Mouse (Mus musculus): Measurements from ENCODE around the gene C130032M10Rik. TPM values are rescaled to one million over a fixed set of nuclear protein-coding genes. Genes with fewer than 3 reads are reported as not detected.

Gene C130032M10Rik
- polyA plus RNA-seq (2012; rRNA removed), result not detected in 2 replicates

DNA sequence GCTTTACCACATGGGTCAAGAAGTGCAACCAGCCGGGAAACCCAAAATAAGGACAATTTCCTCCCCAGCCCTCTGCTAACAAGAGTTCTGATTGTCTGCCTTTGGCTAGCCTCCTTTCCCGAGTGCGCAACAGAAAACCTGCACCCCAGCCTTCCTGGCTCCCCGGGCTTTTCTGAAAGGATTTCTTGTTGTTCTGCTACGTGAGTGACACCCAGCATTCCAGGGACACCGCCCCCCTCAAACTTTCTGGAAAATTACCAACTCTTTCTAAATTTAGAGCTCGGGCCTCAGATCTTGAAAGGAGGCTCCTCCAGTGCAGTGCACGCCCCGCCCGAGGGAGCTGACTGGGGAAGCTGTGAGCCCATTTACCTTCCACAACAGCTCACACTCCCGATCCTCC, at the start of gene C130032M10Rik:
Gene C130032M10Rik (plus strand): TSS at position 334 of the 400 bp plus-strand sequence.

DNA sequence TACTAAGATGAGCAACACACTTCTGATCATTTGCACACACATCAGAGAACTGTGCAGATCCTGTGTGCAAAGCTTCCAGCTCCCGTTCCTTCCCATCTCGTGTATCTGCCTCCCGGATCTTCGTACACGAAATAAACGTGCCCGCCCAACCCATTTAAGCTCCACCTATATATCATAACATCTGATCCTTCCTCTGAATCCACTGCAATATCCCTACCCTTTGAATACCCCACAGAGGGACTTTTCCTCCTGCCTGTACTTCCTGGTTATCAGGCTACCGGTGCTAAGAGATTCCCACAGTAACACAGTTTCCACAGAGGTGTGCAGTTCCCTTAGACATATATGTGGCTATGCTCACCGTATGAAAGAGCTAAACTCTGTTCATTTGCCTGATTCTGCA, 10.7 kb upstream of the C130032M10Rik start, which contains the start of gene Ccr4:
Gene Ccr4 (minus strand): TSS at position 101 of the 400 bp plus-strand sequence.

DNA sequence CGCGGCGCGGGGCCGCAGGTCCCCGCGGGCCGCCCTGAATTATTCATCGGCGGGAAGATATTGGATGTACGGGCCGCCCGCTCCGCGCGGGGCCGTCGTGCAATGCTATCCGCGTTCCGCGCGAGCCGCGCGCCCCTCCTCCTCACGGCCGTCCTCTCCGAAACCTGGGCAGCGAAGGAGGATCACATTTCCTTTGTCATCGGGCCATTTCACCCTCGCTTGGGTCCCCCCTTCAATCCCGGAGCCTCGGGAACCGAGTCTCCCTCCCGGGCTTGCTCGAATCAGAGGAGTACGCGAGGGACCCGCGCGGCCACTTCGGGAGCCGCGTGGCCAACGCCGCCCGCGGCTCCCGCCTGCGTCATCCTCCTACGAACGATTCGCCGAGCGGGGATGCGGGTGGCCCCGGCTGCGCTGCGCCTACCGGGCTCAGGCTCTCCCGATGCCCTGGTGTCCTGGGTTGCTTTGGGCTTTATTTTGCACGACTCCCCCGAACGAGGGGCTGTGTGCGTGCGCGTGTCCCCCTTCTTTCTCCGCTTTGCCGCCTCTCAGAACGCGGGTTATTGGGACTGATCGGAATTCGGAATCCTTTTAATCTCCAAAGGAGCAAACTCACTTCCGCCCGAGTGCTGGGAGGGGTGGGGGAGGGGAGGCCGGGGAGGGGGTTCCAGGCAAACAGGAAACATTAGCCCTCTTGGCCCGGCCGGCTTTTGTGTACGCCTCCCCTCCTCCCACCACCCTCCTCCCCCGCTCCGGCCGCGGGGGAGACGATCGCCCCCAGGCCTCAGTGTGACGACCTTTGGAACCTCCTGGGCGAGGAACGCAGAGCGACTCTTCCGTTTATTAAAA, 48.5 kb downstream of the C130032M10Rik start, which contains the start of gene Trim71:
Gene Trim71 (minus strand): TSS at position 609 of the 846 bp plus-strand sequence.

Other genes starting within 250 kb of the C130032M10Rik start
- gene Bcl2a1c, start 185.6 kb upstream of the C130032M10Rik start, polyA plus RNA-seq (2012; rRNA removed), result not detected in 2 replicates
- 19.8 and 20.9 TPM in 2 replicates for gene Crtap, start 125.0 kb upstream of the C130032M10Rik start, polyA plus RNA-seq (2012; rRNA removed)
- 17.7 and 17.8 TPM in 2 replicates for gene Glb1, start 114.6 kb upstream of the C130032M10Rik start, polyA plus RNA-seq (2012; rRNA removed)
- gene Tmppe, start 114.6 kb upstream of the C130032M10Rik start, polyA plus RNA-seq (2012; rRNA removed), result 1.3 and 1.4 TPM in 2 replicates
- gene Ccr4, start 10.8 kb upstream of the C130032M10Rik start, polyA plus RNA-seq (2012; rRNA removed), result 0.02 TPM in 1 of 2 replicates, not detected in the other
- gene Trim71, start 48.7 kb downstream of the C130032M10Rik start, polyA plus RNA-seq (2012; rRNA removed), result 0.11 and 0.20 TPM in 2 replicates
- 18.3 and 19.5 TPM in 2 replicates for gene Cnot10, start 124.5 kb downstream of the C130032M10Rik start, polyA plus RNA-seq (2012; rRNA removed)
- 9.3 and 9.4 TPM in 2 replicates for gene Dync1li1, start 173.1 kb downstream of the C130032M10Rik start, polyA plus RNA-seq (2012; rRNA removed)
- 22.0 and 23.0 TPM in 2 replicates for gene Cmtm6, start 215.4 kb downstream of the C130032M10Rik start, polyA plus RNA-seq (2012; rRNA removed)